Mouse (Mus musculus) heart, postnatal 4 days (tissue): Measurements from ENCODE around the gene Rgs9. TPM values are rescaled to one million over a fixed set of nuclear protein-coding genes. Genes with fewer than 3 reads are reported as not detected.

Experiments
- DNase-seq: peaks from one replicate; pipeline ENCODE4 v3.0.0; 2021
- total RNA-seq, 2 experiments: library from RNA; stranded (reverse); gene quantifications; 2 replicates each; pipeline ENCODE4 v1.2.3; 2021

Rgs9 gene
- total RNA-seq, 2 experiments from 2014 or later, result 0.79 to 1.6 TPM

DNA sequence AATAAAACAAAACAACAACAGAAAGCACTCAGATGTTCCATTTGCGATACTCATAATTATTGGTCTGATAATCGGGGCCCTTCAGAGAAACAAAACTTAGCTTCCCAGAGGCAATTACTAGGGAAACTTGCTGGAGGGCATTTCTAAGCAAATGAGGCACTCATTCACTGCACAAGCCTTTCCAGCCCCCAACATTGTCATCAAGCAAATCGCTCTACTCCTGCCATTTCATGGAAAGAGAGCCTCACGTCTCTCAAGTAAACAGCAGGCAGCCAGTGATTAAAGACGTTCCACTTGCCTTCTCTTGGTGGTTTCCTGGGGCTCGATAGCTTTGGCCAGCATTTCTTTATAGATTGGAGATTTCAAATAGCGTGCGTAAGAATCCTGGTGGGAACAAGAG lies 60.1 kb downstream of the Rgs9 start:
- DNase-seq, result no peak

DNA sequence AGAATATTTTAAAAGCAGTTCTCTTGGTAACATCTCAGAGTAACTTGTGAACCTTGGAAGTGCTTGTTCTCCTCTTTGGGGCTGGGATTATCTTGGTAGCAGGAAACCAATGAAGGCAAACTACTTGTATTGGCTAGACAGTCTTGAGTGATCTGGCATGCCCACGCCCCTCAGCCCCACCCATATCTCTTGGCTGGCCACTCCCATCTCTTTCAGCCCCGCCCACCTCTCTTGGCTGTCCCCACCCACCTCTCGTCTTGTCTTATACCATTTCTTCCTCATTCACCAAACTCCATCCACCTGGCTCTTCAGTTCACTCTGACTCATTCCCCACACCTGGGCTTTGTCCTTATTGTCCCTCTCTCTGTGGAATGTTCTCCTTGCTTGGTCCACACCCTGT lies 64.3 kb downstream of the Rgs9 start:
- no peak for DNase-seq

DNA sequence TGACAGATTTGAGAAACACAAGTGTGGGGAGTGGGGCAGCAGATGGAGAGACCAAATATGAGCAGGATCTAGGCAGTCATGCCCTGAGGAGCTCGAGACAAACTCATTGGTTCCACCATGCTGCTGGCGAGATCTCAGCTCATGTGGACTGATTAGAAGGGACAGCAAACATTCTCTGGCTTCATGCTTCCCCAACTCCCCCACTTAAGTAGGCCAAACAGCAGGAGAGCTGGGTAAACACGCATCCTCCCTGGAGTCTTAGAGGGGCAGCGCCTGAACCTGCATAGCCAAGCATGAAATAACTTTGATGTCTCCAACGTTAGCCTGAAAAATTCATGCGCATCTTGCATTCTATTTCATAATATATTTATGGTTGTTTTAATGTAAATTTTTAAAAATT lies 65.1 kb downstream of the Rgs9 start:
- no peak for DNase-seq

DNA sequence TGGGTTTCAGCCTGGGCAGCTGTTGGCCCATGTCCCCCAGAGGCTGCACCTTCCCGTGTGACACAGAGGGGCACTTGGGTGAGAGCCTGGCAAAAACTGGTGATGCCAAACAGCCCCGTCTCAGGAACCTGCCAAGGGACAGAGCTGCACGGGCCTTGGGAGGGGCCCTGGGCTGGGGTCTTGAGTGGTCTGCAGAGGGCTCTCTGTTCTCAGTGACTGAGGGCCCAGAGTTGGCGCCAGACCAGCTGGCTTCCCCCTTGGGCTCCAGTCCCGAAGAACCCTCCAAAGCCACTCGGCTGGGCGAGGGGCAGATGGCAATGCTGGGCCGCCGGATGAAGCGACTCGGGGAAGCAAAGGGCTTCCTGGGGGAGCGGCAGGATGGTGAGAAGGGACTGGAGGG lies 70.8 kb downstream of the Rgs9 start:
- DNase-seq, result no peak

DNA sequence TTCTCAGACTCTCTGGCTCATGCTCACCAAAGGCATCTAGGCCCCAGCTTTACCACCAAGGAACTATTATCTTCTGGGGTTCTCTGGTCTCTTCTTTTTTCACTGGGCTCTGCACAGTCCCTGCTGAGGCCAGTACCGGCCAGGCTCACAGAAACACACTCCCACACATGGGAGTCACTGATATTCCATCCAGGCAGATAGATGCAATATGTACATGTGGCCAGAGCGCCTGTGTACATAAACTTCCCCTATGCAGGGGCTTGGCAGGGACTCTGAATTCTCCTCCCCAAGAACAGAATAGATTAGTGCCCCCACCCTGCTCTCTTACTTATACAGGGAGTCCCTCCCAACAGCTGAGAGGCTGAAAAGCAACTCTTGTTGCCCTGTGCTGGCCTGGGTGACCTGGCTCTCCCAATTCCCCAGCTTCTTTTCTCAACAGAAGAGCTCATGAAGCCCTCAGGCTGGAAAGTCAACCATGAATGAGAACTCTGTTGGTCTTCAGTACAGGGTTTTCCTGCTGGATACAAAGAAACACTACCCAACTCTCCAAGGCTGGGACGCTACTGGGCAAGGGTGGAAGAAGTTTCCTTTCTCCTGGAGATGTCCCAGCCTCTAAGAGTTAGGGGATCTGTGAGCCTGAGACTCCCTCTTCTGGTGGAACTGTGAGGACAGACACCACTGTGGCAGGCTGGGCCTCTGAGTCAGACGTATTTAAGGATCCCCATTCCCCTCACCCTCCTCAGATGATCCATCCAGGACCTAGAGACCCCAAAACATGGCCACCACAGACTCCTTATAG lies 76.5 kb downstream of the Rgs9 start:
- no peak for DNase-seq

DNA sequence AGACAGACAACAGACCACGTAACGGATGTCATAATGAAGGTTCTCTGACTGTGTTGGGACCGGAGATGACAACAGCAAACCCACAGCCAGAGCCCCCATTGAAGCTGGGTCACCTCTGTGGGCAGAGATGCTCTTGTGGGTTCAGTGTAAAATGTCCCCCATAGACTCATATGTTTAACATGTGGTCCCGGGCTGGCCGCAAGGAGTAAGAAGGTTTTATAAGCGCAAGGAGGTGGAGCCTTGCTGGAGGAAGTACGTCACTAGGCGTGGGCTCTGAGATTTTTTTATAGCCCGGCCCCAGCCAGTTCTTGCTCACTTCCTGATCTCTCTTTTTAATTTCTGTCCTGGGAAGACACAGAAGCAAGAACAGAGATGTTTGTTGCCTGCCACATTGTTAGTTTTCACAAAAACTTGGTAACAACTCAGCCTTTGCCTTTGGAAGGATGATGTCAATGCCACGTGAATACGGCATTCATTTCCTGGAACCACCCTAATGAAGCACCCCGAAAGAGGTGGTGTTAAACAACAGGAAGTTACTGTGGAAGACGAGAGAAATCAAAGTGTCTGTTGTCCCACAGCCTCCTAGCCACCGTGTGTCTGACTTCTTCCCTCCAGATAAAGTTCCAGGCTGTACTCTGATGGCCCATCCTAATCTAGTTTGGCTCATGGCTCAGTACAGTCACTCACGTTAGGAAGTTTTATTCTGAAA lies 79.1 kb downstream of the Rgs9 start:
- no peak for DNase-seq

DNA sequence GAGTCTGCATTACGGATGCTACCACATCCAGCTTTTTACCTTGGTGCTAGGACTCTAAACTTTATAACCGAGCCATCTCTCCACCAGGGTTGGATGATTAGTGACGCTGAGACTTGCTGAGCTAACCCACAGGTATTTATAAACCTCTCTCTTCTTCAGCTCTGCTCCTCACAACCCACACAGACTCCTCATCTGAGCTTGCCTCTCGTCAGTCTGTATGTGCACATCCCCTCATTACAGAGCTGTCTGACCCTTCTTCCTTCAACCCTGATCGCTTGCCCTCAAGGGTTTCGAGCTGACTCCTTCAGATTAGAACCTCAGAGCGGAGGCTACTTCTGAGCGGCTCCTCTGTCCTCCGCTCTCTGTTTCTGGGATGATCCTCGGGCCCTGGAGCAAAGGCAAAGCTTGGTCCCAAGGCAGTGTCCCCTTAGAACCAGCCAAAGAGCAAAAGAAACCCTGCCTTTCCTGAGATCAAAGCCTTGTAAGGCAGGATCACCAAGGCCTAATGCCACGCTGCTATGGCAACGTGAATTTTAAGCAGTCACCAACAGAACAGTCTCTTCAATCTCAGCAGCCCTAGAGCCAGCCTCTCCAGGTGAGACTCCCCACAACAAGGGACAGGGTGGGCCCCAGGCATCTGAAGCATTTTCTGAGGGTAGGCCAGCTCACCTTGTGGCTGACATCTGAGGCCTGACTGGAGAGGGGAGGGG lies 79.9 kb downstream of the Rgs9 start:
- DNase-seq, result no peak

DNA sequence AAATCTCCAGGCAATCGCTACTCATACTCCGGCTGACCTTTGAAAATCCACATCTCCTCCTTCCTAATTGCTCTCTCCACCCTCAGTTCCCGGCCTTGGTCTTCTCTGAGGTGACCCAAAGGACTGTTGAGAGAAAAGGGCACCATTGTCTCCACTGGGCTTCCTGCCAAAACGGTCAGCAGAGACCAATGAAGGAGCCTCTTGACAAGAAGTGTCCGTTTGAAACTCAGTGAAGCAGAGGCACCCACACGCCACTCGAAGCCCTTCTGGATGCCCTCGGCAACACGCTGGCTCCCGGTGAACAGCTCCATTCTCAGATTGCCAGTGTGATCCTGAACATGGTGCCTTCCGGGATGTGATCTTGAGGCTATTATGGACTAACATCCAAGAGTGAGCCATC lies 87.2 kb downstream of the Rgs9 start:
- peak; percentile 15 for DNase-seq

DNA sequence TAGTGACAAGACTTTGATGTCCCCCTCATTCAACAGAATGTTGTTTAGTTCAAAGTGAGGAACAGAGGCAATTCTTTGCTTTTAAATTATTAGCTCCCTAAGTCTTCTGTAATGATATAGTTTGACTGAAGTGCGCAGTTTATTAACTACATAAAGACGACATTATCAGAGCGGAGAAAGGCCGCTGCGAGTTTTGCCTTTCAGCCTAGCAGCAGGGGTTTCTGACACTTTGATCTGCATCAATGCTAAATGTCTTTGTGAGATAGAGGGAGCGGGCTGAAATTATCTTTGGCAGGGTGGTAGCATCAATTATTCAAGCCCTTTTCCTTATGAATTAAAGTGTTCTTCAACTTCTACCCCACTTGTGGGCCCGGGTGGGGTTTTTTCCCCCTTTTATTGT lies 87.6 kb downstream of the Rgs9 start:
- no peak for DNase-seq

DNA sequence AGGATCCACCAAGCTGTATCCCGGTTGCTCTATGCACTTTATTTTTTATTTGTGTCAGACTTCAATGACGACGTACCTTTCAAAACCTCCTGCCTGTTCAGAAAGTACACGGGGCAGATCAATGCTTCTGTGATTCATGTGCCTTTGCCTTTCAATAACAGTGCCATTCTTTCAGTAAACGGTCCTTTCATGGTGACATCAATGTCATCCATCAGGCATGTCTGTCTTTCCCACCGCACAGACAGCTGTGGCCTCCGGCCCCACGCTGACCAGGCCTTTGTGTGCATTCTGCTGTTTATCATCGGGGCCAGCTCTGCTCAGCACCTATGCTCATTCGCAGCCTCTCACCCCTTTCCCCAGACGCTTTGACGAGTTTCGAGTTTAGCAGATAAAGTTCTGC lies 91.2 kb downstream of the Rgs9 start:
- DNase-seq, result no peak

DNA sequence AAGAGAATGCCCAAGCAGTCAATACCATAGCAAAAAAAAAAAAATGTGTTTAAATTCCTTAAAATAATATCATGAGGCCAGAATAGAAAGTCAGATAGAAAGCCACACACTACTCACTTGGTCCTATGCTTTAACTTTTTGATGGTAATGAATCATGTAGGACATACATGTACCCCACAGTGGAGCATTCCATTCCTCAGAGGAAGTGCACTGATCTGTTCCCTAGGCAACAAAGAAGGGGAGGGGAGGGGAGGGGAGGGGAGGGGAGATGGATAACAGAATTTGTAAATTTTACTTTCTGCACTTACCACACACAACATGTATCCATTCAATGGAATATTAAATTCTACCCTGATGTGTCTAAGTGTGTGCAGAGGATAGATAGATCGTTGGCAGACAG lies 91.9 kb downstream of the Rgs9 start:
- no peak for DNase-seq

DNA sequence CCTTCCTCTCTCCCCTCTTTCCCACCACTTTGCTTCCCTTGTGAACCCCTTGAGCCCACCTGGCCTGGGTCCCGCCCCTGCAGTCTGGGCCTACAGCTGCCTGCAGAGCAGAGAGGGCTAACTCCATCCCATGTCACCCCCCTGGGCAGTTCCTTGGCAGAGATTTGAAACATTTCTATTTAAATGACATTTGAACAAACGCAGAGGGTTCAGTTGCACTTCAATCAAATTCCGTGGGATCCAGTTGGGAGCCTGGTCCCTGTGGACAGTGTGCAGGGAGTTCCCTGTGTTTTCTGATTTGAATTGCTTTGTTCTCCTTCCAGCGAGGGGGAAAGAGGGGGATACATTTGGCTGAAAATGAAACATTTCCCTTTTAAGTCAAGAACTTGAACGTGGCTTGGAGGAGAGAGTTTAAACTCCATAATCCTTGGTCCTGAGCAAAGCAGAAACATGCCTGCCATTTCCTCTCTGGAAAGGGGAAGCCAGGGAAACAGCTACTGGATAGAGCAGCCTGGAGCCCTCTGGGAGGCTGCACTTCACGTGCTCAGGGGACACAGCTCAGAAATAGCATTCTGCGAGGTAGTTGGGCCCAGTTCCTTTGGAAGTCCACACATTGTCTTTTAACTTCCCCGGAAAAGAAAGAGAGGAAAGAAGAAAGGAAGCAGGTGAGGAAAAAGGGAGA lies 98.2 kb downstream of the Rgs9 start:
- DNase-seq, result no peak

DNA sequence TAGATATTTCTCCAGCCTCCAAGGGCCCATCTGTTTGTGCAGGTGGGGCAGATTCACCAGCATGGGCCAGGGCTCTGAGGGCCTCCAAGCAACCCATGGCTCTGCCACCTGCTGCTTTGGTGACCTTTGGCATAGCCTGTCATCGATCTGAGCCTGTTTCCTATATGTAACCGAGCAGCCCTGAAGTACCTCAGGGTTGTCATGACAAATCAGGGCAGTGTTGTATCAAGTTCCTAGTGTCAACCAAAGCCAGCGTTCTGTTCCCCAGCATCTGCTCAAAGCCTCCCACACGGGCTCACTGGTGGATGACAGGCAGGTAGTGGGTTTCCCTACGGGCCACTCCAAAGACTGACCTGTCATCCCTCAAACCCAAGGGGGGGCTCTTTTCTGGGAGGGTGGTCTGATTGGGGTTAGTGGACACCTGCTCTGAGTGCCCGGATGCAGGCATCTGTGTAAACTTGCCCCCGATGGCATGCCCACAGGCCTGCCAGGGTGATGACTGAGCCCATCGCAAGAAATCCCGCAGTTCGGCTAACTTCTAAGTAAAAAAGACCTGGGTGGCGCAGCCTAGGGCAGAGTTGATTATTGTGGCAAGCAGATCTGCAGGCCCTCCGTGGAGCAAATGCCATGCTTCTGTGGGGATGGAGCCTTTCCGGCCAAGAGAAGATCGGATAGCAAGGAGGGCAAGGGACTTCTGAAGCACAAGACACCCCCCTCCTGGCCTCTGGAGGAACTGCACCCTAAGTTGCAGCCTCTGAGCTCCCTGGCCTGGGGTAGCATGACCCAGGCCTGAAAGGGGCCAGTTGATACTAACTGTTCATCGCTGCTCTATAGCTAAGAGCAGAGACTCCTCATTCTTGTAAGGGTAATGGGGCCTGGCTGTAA lies 105.0 kb downstream of the Rgs9 start:
- DNase-seq, result peak; percentile 80

DNA sequence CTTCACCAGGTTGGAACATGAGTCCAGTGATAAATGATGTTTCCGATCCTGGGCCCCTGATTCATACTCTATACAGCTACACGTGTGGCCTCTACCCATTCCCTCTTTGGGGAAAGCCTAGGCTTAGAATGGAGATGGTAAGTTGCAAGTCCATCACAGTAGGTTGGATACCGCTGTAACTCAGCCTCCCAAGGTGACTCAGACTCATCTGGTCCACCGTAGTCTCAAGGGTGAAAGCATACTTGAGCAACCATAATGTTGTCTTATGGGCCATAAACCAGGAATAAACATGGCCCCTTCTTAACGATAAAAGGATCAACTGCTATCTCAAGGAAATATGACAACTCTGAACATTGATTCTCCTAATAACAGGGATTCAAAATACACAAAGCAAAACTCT lies 109.7 kb downstream of the Rgs9 start:
- DNase-seq, result no peak

DNA sequence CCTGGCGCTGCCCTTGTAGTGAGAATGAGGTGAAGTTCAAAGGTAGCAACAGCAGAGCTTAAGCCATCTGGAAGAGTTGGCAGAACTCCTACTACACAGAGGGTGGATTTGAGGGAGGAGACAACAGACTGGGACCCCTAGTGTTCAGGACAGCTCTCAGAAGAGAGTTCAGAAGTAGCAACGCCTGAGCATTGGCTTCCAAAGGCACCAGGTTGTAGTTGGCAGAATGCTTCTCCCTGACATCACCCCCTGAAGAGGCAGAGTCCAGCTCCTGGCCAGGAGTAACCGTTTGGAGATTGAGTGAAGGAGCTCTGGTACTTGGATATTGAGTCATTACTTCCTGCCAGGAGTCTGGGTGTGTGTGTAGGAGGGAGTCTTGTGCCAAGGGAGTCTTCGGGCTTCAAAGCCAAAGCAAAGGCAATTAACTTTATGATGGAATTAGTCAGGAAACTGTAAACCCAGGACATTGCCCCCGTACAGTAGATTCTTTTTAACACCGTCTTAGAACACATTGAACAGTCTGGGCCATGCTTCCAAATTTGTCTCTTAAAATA lies 110.2 kb downstream of the Rgs9 start:
- no peak for DNase-seq

DNA sequence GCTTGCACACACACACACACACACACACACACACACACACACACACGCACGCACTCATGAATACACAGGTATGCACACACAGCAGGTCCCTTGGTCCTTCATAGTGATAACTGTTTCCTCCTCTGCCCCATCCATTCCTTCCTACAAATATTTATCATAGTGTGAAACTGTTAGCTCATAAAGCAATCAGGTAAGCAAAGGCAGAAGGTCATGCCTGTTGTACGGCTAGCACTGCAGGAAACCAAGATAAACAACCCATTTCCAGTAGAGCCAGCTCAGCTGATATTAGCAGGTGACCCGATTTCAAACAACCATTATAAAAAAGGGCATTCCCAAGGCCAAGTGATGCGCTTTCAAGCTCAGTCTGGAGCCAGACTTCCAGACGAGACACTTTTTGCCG lies 116.8 kb downstream of the Rgs9 start:
- DNase-seq, result no peak

DNA sequence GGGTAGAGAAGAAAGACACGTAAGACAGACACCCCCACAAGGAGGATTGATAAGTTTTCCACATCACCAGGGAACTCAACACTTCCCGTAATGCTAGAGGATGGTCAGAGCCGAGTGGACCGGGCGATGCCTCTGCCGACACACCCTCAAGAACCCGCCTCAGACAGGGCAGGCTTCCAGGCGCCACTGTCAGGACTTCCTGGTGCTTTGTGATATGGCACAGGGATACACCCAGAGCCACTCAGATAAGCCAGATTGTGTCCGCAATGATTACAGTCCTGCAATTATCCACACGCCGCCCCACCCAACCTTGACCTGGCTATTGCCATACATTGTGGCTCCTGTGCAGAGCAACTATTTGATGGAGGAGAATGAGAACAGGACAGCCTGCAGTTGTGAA lies 117.6 kb downstream of the Rgs9 start:
- DNase-seq, result peak; percentile 13

DNA sequence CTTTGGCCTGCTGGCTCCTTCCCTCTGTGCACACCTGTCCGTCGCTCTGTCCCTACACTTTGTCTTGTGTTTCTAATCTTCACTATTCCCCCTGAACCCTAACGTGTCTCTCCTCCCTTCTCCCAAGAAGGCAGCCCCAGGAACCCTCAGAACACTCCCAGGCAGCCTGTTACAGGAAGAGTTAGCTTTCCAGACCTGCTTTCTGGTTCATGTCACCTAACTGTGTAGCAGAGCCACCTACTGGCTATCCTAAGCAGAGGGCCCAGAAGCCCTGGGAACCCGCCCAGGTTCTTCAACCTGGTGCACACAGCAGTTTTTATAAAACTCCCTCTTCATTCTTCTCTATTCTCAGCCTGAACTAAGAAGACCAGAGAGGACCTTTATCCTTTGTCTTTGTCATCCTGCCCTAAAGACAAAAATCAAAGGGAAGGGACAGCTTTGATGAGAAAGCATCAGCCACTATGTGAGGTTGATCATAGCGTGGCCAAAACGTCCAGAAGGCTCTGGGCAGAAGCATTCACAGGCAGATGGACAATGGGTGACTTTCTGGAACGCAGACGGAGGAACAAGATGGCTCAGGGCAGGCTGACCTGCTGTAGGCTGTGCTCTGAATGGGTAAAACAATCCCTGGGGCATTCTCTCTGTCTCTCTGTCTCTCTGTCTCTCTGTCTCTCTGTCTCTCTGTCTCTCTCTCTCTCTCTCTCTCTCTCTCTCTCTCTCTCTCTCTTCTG lies 119.0 kb downstream of the Rgs9 start:
- DNase-seq, result peak; percentile 56

DNA sequence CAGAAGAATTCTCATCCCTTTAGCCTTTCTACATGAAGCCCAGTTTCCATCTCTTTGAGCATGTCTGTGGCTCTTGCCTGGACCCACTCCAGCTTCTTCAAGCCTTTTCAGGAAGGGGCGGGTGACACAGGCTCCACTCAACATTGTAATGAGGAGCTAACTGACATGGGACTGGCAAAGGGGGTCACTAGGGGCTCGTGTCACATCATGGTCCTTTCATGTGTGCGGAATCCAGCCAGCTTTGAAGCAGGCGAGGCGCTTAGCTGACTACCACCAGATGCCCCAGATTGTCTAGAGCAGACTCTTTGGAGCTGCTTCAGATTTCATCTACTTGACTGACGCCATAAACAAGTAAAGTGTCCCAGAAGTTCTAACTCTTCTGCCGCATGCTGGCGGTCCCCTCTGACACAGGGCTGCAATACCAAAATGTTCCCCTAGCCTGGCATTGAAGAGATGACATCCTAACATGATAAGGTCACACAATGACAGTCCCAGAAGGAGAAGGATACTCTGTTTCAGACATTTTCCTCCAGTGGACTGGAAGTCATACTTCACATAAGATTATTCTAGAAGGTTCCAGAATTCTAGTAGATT lies 122.5 kb downstream of the Rgs9 start:
- DNase-seq, result no peak
